Mouse (Mus musculus): ENCODE results near the gene Tcf7.
A peak's percentile ranks its signal among the peaks of the same experiment; 100 is the strongest.

The Tcf7 gene

DNA sequence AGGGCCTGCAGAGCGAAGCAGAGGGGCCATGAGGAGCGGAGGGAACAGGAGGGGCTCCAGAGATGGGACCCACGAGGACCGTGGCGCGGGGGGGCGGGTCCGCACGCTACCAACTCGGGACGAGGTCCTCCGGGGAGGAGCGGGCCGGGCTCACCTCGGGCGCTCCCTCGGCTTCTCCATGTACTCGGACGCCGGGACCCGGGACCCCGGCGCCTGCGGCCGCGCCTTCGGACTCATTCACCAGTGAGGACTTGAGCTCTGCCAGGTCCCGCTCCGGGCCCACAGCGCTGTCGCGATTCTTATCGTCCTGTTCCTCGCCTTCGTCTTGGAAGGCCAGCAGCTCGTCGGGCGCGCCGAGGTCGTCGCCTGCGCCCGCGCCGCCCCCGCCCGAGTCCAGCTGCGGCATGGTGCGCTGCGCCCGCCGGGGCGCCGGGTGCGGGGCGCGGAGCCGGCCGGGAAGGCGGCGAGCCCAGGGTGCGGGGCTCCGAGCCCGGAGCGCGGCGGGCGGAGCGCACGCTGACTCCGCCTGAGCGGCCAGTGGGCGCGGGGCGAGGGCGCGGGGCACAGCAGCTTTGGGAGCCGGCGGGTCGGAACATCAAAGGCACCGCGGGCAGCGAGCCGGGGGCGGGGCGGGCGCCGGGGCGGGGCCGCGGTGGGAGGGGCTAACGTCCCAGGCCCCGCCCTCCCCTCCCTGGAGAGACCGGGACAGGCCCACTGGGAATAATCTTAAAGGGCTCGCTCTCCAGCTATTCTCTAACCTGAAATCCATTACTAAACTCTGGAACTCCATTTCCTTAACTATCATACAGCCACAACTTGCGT lies at the start of gene Tcf7:
TSS of gene Tcf7 (minus strand) at position 241 of the 822 bp plus-strand sequence.
- DNase-seq (ENCODE audit: low read depth, low spot score): peak; percentile 41

DNA sequence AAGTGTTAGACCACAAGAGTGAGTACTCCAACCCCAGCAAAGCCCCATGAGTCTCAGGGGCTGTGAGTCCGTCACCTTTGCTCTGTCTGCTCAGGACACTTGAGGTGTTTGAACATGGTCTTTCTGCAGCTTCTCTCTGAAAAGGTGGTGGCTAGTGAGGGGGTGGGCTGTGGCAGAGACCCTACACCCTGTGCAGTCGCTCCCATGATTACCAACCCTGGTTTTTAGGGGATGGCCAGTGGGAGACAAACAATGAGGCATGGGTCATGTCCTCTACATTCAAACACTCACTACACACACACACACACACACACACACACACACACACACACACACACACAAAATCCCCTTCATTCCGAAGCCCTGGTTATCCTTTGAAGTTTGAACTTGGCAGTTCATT lies 44.5 kb upstream of the Tcf7 start:
- DNase-seq (ENCODE audit: low read depth, low spot score): no peak

DNA sequence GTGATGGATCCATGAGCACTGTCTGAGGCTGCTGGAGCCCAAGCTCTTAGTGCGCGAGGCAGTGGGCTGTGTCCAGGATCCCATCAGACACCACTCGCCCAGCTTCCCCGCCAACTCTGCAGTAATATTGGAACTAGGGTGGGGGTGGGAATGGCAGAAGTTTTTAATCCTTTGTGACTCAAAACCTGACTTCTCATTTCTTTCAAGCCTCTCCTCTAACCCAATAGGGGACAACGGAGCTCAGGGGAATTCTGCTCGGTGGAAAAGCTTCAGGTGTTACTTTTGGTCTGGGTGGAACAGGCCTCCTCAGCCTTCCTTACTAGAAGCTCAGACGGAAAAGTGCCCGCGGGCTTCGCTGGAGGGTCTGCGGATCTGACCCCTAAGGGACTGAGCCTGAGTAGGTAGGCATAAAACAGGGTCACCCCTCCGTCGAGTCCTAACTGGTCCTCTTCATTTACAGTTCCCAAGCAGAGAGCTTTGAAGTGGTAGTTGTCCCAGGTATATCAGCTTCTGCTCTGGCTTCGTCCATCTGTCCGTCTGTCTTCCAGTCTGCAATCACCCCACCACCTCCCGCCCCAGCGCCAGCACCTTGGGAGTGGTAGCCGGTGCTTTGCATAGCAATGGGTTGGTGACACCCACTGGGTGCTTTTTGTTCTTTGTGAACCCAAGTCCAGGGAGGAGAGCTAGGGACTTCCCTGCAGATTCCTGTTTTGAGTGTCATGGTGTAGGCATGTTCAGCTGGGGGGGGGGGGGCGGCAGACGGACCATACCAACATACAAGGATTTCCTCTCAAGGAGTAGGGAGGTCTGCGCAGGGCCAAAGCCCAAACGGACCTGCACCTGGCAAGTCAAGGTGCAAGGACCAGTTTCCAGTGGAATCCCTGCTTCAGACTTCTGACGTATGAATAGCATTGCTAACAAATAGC lies 41.9 kb upstream of the Tcf7 start:
- DNase-seq (ENCODE audit: low read depth, low spot score): no peak

DNA sequence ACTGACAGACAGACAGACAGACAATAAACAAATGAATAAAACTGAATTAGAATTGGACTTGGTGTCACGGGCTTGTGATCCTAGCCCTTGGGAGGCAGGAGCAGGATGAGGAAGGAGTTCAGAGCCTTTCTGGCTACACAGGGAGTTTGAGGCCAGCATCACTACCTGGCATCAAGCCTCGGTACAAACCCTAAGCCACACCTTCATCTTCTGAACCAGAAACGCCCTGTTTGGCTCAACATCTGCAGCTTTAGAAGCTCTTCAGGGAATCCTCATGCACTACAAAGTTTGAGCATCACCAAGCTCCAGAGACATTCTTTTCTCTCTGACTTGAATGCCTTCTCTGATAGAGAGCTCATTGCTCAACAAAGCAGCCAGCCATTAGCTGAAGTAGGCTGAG lies 38.7 kb upstream of the Tcf7 start:
- DNase-seq (ENCODE audit: low read depth, low spot score): no peak

DNA sequence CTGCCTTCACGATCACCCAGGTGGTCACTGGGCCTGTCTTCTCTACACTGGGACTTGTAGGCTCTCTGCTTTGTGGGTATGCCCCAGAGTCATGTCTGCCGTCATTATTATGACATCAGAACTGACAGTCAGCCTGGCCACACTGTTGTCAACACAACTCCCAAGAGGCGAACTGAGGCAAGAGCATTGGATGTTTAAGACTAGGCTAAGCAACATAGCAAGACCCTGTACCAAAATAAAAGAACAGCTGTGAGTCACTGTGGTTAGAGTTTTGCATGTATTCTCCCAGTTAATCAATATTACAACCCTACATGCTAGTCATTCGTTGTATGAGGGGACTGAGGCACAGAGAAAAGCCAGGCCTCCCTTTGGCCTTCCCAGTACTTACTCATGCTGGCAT lies 37.7 kb upstream of the Tcf7 start:
- no peak for DNase-seq (ENCODE audit: low read depth, low spot score)

DNA sequence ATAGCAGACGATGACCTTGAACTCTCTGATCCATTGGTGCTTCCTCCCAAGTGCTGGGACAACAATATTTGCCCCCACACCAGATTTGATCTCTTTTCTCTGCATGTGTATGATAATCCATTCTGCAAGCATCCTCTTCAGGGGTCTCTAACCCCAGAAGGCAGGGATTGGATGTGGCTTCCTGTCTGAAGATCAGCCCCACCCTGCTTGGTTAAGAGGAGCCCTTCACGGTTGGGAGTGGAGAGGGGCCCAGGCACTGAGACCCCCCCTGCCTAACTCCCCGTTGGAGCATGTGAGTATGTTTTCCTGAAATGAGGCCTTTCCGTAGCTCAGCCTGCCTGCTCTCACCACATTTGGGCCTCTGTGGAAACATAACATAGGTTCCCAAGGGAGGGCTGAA lies 36.9 kb upstream of the Tcf7 start:
- DNase-seq (ENCODE audit: low read depth, low spot score): no peak

DNA sequence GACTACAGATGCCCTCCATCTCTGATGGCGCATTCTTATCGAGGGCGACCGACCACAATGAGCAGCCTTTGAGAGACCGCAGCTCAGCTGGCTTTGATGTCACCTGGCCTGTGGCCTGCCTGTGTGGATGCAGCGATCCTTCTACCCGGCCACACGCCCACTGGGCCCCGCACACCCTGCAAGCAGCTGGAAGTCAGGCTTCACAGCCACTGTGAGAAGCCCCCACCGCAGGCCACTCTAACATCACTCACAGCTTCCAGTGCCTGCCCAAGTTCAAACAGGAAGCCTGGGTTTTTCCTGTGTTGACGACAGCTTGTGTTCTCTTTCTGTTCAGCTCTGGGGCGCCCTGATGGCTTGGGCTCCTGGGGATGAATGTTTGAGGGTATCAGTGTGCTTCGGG lies 35.6 kb upstream of the Tcf7 start:
- no peak for DNase-seq (ENCODE audit: low read depth, low spot score)

DNA sequence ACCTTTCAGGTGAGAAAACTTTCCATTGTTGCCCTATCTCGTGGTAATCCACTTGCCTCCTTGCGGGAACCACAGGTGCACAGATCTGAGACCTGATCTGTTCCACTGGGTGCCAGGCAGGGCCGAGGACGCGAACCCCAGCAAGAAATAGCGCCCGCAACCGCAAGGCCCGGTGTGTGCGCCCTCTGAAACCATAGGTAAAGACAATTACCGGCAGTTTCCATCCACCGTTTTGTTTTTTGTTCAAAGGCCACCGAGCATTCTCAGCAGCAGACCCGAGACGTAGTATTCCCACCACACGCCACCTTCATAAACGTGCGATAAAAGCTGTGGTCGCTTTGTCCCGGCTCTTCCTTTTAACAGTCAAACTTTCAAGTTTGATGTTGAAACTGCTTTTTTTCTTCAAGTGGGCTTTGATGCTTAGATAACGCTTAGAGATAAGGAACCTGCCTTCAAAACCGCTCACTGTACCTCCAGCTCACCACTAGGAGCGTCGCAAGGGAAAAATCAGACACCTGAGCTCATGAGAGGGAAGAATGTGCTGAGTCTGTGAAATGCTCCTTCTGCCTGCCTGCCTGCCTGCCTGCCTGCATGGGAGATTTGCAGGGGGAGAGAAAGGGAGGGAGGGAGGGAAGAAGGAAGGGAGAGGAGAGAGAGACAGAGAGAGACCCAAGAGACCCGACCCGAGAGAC lies 31.4 kb upstream of the Tcf7 start:
- DNase-seq (ENCODE audit: low read depth, low spot score): no peak

DNA sequence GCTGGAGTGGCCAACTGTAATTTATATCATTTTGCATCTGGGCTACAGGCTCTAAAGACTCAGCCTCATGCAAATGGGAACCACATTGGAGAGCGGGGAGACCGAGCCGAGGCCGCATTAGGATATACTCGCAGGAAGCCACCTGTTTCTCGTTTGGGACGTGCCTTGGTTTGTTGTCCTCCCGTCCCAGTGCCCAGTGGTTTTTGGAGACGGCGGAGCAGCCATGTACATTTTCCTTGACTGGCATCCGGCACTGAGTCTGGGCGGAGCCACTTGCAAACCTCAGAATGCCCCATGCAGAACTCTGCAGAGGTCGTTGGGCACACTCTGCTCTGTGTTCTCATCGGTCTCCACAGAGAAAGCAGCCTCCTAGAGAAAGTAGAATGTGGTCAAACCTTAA lies 27.9 kb upstream of the Tcf7 start:
- no peak for DNase-seq (ENCODE audit: low read depth, low spot score)

DNA sequence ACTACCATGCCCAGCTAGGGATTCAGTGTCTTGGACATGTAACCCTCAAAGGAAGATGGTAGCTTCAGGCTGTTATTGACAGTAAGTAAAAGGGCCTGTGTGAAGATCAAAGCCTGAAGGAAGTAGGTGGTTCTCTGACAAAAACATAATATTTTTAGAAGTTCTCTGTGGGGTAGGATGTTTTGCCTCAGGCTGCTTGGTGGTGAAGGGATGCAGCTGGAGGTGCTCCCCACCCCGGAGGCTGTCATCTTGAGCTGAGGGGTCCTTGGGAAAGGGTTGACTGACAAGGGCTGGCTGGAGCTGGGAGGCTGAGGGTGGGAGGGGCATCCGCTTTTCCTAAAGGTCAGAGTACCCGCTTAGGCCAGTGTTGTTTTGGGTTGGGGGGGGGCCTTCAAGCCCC lies 26.7 kb upstream of the Tcf7 start:
- no peak for DNase-seq (ENCODE audit: low read depth, low spot score)

DNA sequence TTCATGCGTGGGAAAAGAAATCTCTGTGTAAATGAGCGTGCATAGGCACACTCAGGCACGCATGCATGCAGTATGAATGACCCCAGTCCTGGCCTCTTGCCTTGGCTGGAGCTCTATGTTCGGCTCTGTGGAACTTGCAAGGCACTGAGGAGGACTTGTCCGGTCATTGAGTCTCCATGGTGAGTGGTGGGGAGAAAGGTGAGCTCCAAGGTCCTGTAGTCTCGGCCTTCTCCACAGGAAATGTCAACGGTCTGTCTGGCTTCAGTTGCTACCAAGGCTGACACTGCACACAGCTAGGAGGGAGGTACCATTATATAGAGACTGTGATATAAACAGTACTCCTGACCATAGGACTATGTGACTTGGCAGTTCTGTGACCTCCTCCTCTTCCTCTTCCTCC lies 23.6 kb upstream of the Tcf7 start:
- no peak for DNase-seq (ENCODE audit: low read depth, low spot score)

DNA sequence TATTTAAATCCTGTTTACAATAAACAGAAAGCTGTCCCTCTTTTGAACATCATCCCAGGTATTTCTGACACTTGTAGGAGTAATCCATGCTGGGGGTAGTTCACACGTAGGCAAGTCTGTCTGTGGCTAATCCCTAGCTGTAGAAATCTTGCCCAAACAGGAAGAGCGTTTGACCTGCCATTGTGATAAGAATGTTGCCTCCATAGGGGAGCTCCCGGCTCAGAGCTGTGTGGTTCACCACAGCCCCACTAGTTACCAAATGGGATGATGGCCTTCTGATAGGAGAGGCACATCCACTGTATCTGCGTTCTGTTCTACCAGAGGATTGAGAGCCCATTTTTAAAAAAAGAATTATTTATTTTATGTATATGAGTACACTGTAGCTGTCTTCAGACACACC lies 22.5 kb upstream of the Tcf7 start:
- no peak for DNase-seq (ENCODE audit: low read depth, low spot score)

DNA sequence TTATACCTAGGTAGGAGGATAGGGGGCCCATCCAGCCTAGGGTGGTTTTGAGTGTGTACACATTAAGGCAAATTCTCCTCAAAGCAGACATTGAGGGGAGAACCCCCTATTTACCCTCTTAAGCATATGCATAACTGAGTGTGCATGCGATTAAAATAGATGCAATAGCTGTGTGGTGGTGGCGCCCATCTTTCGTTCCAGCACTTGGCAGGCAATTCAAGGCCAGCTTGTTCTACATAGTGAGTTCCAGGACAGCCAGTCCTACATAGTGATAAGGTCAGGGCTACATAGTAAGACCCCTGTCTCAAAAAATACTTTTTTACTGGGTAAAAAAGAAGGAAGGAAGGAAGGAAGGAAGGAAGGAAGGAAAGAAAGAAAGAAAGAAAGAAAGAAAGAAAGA lies 19.9 kb upstream of the Tcf7 start:
- no peak for DNase-seq (ENCODE audit: low read depth, low spot score)

DNA sequence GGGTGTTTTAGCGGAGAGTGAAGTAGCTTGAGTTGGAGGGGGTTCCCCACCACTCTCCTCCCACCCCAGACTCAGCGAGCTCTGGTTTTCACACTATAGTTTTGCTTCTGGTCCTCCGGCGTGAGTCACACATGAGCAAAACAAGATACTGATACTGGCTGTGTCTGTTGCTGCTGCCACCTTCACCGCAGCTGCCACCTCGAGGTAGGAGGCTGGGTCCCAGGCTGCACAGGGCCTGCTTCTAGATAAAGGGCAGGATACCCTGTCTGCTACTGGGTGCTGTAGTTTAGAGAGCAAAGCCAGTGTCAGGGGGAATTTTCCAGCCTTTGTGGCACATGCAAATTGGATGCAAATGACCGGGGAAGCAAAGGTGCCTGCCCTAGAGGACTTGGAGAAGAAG lies 16.9 kb upstream of the Tcf7 start:
- DNase-seq (ENCODE audit: low read depth, low spot score): no peak

DNA sequence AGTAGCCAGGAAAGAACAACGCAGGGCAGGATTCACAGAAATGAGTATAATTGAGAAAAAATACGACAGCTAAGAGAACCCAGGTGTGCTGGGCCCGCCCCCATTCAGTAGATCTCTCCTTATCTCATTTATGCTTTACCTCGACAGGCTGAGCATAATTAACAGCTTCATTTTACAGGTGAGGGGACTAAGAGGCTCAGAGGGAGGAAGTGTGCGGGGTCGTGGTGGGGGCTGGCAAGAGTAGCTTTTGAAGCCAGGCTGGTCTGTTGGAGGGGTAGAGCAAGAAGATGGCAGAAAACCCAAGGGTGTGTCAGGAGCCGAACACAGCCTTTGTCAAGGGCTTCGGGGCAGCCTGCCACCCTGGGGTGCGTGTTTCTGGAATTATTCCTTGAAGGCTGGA lies 16.1 kb upstream of the Tcf7 start:
- no peak for DNase-seq (ENCODE audit: low read depth, low spot score)

DNA sequence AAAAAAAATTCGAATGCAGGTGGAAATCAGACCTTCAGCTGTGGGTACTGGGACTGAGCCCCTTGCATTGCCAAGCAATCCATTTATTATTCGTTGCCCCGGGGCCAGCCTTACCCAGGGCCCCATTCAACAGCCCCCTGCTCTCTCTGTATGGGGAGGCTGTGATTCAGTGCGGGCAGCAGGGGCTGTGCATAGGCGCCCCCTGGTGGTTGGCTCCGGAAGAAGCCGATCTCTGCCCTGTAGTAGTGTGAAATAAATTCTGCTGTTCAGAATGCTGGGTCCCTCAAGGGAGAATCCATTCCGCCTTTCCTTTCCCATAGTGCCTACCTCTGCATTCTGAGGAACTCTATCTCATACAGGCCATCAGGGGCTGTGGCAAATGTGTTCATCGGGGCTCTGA lies 14.5 kb upstream of the Tcf7 start:
- DNase-seq (ENCODE audit: low read depth, low spot score): peak; percentile 42

DNA sequence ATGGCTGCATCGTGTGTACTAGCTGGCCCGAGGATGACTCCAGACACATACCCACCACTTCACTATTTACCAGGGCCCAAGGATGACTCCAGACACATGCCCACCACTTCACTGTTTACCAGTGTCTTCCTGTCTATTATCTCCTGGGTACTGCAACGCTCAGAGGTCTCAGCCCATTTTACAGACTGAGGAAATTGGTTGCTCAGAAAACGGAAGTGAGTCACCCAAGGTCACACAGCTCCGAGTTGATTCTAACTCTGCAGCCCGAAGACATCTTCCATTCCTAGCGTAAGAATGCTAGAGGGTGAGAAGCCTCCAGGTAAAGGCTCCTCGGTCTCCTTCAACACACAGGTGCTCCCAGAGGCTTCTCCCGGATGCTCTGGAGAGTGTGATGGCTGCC lies 11.3 kb upstream of the Tcf7 start:
- no peak for DNase-seq (ENCODE audit: low read depth, low spot score)

DNA sequence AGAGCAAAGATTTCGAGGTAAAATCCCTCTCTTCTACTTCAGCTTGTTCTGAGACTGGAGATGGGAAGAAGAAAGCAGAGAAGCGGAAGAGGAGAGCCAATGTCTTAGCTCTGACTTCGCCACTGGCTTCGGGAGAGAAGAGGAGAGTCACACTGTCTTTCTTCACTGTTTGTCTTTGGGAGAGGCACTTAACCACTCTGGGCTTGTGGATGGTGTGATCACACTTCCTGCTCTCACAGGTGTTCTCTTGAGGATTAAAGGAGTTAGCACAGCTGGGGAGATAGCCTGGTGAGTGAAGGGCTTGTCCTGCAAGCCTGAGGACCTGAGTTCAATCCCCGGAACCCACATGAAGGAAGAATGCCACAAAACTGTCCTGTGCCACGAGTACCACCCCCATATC lies 10.1 kb upstream of the Tcf7 start:
- DNase-seq (ENCODE audit: low read depth, low spot score): no peak

DNA sequence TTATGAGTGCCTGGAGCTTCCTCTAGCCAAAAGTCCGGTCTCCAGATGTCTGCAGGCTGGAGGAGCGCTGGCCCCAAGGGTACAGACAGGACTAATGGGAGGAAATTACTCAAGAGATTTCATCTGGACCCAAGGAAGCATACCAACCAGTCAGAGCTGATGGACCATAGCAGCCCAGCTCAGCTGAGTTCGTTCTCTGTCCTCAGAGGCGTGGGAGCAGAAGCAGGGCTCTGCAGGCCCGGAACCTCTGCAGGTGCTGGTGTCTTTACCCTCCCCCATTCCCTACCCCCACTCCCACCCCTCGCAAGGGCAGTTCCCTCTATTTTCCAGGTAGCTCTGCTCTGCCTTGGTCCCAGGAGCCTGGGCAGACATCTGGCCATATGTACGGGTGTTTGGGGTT lies 9.5 kb upstream of the Tcf7 start:
- no peak for DNase-seq (ENCODE audit: low read depth, low spot score)

DNA sequence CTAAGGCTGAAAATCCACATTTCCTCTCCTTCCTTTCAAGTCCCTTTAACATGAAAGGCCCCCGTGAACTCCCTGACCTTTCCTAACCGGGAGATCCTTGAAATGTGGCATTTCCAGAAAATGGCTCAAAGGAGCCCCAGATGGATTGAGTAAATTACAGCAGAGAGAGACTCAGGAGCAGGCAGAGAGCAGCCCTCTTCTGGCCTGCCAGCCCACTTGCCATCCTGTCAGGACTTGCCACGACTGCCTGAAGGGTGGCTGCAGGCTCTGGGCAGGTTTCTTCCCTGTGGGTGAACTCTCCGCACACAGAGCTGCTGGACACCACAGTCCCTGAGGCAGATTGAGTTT lies 4.1 kb upstream of the Tcf7 start:
- DNase-seq (ENCODE audit: low read depth, low spot score): no peak

DNA sequence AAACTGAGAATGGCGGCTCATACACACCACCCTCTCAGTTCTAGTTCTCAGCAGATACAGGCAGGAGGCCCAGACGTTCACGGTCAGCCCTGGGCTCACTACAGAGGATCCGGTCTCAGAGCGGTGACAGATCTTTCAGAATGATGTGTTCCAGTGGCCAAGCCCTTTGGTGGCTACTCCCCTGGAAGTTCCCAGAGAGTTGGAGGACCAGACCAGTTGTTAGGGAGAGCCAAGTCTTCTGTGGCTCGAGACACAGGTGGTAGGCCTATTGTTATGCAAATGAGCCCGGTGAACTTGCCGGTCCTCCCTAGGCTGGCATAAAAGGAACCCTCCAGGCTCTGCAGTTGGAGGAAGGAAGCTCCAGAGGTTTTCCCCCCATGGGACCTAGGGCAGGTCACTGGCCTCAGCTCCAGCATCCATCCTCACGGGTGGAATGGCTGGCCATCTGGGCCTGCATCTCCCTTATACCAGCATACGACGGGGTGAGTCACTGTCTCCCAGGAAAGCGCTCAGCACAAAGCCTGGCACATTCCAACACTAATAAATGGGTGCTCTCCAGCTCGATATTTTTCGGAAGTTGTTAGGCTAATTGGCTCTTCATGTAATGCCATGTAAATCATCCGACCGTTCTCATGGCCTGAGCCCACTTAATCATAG lies 3.6 kb upstream of the Tcf7 start:
- DNase-seq (ENCODE audit: low read depth, low spot score): no peak

Data from retina, adult 2 months (tissue).